Mouse (Mus musculus): ENCODE results near the gene Defb38. TPM values are rescaled to one million over a fixed set of nuclear protein-coding genes. Genes with fewer than 3 reads are reported as not detected.

The Defb38 gene
- polyA plus RNA-seq (2014; fragmentation: Nextera tagmentation; extraction: Ambion mirVana), result not detected in 2 replicates

DNA sequence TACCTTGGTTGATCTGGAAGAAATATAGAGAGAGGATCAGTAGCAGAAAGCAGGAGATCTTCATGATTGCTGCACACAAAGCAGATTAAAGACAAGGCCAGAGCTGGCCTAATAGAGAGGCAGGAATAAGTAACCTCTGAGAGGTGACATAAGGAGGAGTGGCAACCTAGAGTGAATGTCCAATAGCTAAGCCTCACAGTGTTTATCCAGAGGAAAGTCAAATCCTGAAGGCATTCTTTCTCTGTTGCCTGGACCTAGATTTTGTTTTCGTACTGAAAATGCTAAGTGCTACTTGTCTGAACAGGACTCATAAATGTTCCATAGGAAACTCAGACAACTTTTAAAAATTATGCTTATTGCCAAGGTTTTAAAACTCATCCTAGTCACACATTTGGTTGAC lies at the start of gene Defb38:
TSS of gene Defb38 (minus strand) at position 101 of the 400 bp plus-strand sequence.
- WGBS, result 93% methylated on average over 1 of the region's 1 CpGs
- no peak for ATAC-seq (ENCODE audit: low FRiP score, low TSS enrichment)
- Histone ChIP-seq H3K36me3 (ENCODE audit: control insufficient read depth, insufficient read depth, low read length) (no peaks in the 10 kb centered on the region), H3K9ac (ENCODE audit: low read depth, low read length) (no peak within 1 kb of the TSS), H3K27ac (ENCODE audit: low read depth, low read length) (no peak within 1 kb of the TSS), H3K4me3 (ENCODE audit: low read length) (no peak within 1 kb of the TSS), H3K4me2 (replicated peaks; ENCODE audit: low read depth, low read length) (no peak within 1 kb of the TSS), H3K27me3 (ENCODE audit: control insufficient read depth, insufficient read depth, low read length) (no peaks in the 10 kb centered on the region), H3K4me1 (ENCODE audit: control insufficient read depth, insufficient read depth, low read length) (no peaks in the 10 kb centered on the region), H3K9me3 (ENCODE audit: control insufficient read depth, low read length) (no peaks in the 10 kb centered on the region)

DNA sequence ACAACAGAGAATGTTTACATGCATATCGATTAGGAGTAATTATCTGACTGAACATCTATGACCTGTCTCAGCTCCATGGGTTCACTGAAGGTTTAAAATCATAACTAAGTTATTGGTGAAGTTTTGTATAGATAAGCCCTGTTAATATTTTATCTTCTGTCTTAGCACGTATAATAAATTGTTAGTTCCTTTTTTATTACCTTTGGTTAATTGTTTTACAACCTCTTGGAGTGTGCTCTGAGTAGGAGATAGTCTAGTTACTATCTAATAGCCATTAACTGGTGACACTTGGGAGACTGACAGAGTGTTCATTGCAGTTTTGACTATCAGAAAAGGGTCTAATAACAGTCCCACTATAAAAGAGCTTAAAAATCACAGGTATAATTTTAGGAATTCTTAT lies 39.6 kb upstream of the Defb38 start:
- Histone ChIP-seq H3K4me2 (replicated peaks; ENCODE audit: low read depth, low read length) (no peak overlapping the region), H3K36me3 (ENCODE audit: control insufficient read depth, insufficient read depth, low read length) (no peaks in the 10 kb centered on the region), H3K4me3 (ENCODE audit: low read length) (no peak overlapping the region), H3K27ac (ENCODE audit: low read depth, low read length) (no peak overlapping the region), H3K4me1 (ENCODE audit: control insufficient read depth, insufficient read depth, low read length) (no peaks in the 10 kb centered on the region), H3K27me3 (ENCODE audit: control insufficient read depth, insufficient read depth, low read length) (no peaks in the 10 kb centered on the region), H3K9ac (ENCODE audit: low read depth, low read length) (no peak overlapping the region), H3K9me3 (ENCODE audit: control insufficient read depth, low read length) (0 out of 2 replicates have a peak, but pooled peaks cover 11% of the 10 kb centered on the region)
- ATAC-seq (ENCODE audit: low FRiP score, low TSS enrichment), result no peak
- 72% methylated on average over 2 of the region's 2 CpGs for WGBS

DNA sequence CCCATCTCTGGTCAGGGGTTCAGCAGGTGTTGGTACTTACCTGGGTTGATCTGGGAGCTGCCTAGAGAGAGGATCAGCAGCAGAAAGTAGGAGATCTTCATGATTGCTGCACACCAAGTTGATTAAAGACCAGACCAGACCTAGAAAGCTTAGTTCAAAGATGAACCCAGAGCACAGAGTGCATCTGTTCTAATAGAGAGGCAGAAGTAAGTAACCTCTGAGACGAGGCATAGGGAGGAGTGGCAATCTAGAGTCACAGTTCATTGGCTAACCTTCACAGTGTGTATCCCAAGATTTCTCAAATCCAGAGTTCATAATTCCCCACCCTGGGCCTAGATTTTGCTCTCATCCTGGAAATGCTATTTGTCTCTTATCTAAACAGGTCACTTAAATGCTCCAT lies 38.3 kb upstream of the Defb38 start, which contains the start of gene Defb39:
TSS of gene Defb39 (minus strand) at position 101 of the 400 bp plus-strand sequence.
- H3K4me2 ChIP-seq (replicated peaks; ENCODE audit: low read depth, low read length), result no peak within 1 kb of the TSS
- WGBS, result 81% methylated on average over 1 of the region's 1 CpGs

DNA sequence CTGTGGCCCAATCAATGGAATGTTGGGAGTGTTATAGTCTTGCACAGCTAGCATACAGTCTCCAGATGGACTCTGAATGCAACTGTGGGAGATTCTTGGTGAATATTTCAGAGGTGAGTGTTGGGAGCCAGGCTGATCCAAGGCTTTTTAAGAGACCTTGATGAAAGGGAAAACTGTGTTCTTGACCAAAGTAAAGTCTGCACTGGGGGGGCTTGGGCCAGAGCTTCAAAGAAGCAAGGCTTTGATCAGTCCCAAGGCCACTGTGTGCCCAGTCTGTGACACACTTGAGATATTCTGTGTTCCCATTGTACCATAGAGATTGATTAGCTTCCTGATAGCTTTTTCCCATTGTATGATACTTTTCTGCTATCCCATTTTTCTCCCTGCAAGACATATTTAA lies 36.5 kb upstream of the Defb38 start:
- H3K9ac ChIP-seq (ENCODE audit: low read depth, low read length), result no peak overlapping the region
- no peaks in the 10 kb centered on the region for H3K36me3 ChIP-seq (ENCODE audit: control insufficient read depth, insufficient read depth, low read length)
- no peaks in the 10 kb centered on the region for H3K27me3 ChIP-seq (ENCODE audit: control insufficient read depth, insufficient read depth, low read length)
- 0 out of 2 replicates have a peak, but pooled peaks cover 11% of the 10 kb centered on the region for H3K9me3 ChIP-seq (ENCODE audit: control insufficient read depth, low read length)
- no peak overlapping the region for H3K4me3 ChIP-seq (ENCODE audit: low read length)
- no peak overlapping the region for H3K27ac ChIP-seq (ENCODE audit: low read depth, low read length)
- ATAC-seq (ENCODE audit: low FRiP score, low TSS enrichment), result no peak
- no peak overlapping the region for H3K4me2 ChIP-seq (replicated peaks; ENCODE audit: low read depth, low read length)
- no peaks in the 10 kb centered on the region for H3K4me1 ChIP-seq (ENCODE audit: control insufficient read depth, insufficient read depth, low read length)

More for the DNA sequence above, 38.3 kb upstream of the Defb38 start, which contains the start of gene Defb39:
- 0 out of 2 replicates have a peak, but pooled peaks cover 11% of the 10 kb centered on the region for H3K9me3 ChIP-seq (ENCODE audit: control insufficient read depth, low read length)
- no peak for ATAC-seq (ENCODE audit: low FRiP score, low TSS enrichment)
- H3K36me3 ChIP-seq (ENCODE audit: control insufficient read depth, insufficient read depth, low read length), result no peaks in the 10 kb centered on the region
- H3K9ac ChIP-seq (ENCODE audit: low read depth, low read length), result no peak within 1 kb of the TSS
- no peaks in the 10 kb centered on the region for H3K4me1 ChIP-seq (ENCODE audit: control insufficient read depth, insufficient read depth, low read length)
- no peak within 1 kb of the TSS for H3K4me3 ChIP-seq (ENCODE audit: low read length)
- no peak within 1 kb of the TSS for H3K27ac ChIP-seq (ENCODE audit: low read depth, low read length)
- no peaks in the 10 kb centered on the region for H3K27me3 ChIP-seq (ENCODE audit: control insufficient read depth, insufficient read depth, low read length)

DNA sequence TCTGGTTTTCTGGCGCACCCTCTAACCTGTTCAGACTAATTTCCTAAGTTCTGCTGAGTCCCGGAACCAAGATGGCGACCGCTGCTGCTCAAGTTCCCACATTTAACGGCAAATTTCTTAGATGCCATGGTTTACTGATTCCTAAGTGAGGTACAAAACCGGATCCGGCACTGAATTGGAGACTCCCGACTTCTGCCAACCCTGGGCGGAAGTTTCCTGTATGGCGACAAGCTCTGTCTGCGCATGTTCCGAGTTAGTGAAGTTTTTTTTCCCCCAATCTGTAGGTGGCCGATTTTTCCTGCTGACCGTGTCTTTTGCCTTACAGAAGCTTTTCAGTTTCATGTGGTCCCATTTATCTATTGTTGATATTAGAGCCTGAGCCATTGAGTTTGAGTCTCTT lies 18.9 kb upstream of the Defb38 start:
- 96% methylated on average over 14 of the region's 14 CpGs for WGBS
- no peak overlapping the region for H3K4me2 ChIP-seq (replicated peaks; ENCODE audit: low read depth, low read length)
- H3K4me3 ChIP-seq (ENCODE audit: low read length), result no peak overlapping the region
- no peaks in the 10 kb centered on the region for H3K27me3 ChIP-seq (ENCODE audit: control insufficient read depth, insufficient read depth, low read length)
- H3K4me1 ChIP-seq (ENCODE audit: control insufficient read depth, insufficient read depth, low read length), result no peaks in the 10 kb centered on the region
- peaks cover 9% of the 10 kb centered on the region for H3K9me3 ChIP-seq (ENCODE audit: control insufficient read depth, low read length)
- H3K36me3 ChIP-seq (ENCODE audit: control insufficient read depth, insufficient read depth, low read length), result no peaks in the 10 kb centered on the region
- H3K27ac ChIP-seq (ENCODE audit: low read depth, low read length), result no peak overlapping the region
- no peak overlapping the region for H3K9ac ChIP-seq (ENCODE audit: low read depth, low read length)
- ATAC-seq (ENCODE audit: low FRiP score, low TSS enrichment), result no peak

Other genes with a start within 250 kb of the Defb38 start
- gene Defb40, start 48.3 kb downstream of the Defb38 start, polyA plus RNA-seq (2014; fragmentation: Nextera tagmentation; extraction: Ambion mirVana), result not detected in 2 replicates
- gene Defb37, start 35.5 kb downstream of the Defb38 start, polyA plus RNA-seq (2014; fragmentation: Nextera tagmentation; extraction: Ambion mirVana), result not detected in 2 replicates
- not detected in 2 replicates for gene Defb39, start 38.2 kb upstream of the Defb38 start, polyA plus RNA-seq (2014; fragmentation: Nextera tagmentation; extraction: Ambion mirVana)
- 0.26 and 0.43 TPM in 2 replicates for gene Defb12, start 88.3 kb upstream of the Defb38 start, polyA plus RNA-seq (2014; fragmentation: Nextera tagmentation; extraction: Ambion mirVana)
- gene Defb34, start 97.2 kb upstream of the Defb38 start, polyA plus RNA-seq (2014; fragmentation: Nextera tagmentation; extraction: Ambion mirVana), result not detected in 2 replicates
- gene Gm45826, start 114.2 kb upstream of the Defb38 start, polyA plus RNA-seq (2014; fragmentation: Nextera tagmentation; extraction: Ambion mirVana), result not detected in 2 replicates
- gene Defb14, start 167.8 kb upstream of the Defb38 start, polyA plus RNA-seq (2014; fragmentation: Nextera tagmentation; extraction: Ambion mirVana), result not detected in 2 replicates
- gene Defb4, start 172.1 kb upstream of the Defb38 start, polyA plus RNA-seq (2014; fragmentation: Nextera tagmentation; extraction: Ambion mirVana), result not detected in 2 replicates
- not detected in 2 replicates for gene Defb6, start 198.9 kb upstream of the Defb38 start, polyA plus RNA-seq (2014; fragmentation: Nextera tagmentation; extraction: Ambion mirVana)
- not detected in 2 replicates for gene Defb46, start 213.3 kb upstream of the Defb38 start, polyA plus RNA-seq (2014; fragmentation: Nextera tagmentation; extraction: Ambion mirVana)
- not detected in 2 replicates for gene Defb5, start 221.0 kb upstream of the Defb38 start, polyA plus RNA-seq (2014; fragmentation: Nextera tagmentation; extraction: Ambion mirVana)

All from kidney, embryonic 14.5 days (tissue).